Mouse (Mus musculus) cerebellum, adult (tissue): Measurements from ENCODE around the gene Tmem88.

Experiments
- ATAC-seq: cut with Nextera tagmentation; 2 replicates; pipeline ENCODE4 v1.9.2; 2017; ENCODE audit warnings: mild to moderate bottlenecking, moderate library complexity, mixed read lengths; ENCODE audit not compliant: insufficient number of reproducible peaks, low FRiP score, low TSS enrichment

The Tmem88 gene

DNA sequence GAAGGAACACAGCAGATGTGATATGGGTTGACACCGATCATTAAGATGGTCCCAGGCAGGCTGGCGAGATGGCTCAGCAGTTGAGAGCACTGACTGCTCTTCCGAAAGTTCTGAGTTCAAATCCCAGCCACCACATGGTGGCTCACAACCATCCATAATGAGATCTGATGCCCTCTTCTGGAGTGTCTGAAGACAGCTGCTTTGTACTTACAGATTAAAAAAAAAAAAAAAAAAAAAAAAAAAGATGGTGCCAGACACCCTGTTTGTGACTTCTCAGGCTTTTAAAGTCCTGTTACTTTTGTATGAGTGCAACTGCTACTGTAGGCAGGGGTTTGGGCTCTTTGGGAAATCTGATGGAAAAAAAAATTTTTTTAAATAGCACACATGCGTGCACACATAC, 9.4 kb downstream of the Tmem88 start:
- ATAC-seq = no peak

DNA sequence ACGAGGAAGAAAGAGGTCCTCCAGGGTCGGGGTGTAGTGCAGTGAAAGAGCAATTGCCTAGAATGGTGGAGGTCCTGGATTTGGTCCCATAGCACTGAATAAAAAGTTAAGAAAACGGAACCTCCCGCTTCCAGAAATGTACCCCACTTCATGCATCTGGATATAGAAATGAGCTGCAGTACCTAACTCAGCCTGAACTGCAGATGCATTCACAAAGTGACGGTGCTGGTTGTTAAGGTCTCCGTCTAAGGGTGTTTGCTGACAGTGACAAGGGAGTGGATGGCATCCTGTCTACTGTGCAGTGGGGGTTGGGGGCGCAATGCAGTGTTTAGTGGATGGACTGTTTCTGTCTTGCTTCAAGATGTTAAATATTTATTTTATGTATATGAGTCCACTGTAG, 11.3 kb downstream of the Tmem88 start:
- no peak for ATAC-seq

DNA sequence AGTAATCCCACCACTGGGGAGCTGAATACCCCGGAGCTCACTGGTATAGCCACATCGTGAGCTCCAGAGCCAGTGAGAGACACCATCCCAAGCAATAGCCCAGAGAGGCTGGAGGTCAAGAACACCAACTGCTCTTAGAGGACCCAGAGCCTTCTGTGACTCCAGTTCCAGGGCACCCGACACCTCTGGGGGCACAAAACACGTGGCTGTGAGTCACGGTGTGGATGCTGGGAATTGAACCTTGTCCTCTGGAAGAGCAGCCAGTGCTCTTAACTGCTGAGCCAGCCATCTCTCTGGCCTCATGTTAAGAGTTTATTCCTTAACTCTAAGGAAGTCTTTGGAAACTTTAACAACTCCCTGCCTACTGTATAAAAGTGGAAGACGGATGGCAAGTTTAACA, 13.1 kb downstream of the Tmem88 start:
- ATAC-seq = no peak

DNA sequence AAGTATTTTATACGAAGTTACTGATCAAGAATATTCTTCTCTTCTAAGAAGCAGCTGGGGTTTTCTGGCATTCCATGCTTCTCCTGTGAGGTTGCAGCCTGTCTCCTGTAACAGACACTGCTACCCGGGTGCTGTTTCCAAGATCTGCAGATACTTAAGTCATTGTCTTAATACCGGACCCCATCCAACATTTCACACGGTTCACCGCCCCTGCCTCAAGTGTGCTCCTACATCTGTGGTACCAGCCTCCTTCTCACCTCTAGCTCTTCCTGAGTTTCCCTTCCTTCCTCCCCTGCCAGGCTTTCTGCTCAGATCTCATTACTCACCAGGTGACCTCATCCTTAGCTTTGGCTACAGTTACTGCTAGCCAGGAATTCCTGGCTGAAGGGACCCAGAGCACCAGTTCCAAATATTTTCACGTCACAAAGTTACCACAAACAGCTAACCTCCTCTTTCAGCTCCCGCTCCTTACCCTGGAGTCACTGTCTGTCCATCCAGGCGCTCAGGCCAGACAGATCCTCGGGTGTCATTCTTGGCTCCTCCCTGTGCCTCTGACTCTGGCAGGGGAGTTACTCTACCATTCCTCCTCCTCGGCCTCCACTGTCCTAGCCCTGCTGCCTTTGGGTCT, 15.4 kb downstream of the Tmem88 start:
- ATAC-seq = no peak

DNA sequence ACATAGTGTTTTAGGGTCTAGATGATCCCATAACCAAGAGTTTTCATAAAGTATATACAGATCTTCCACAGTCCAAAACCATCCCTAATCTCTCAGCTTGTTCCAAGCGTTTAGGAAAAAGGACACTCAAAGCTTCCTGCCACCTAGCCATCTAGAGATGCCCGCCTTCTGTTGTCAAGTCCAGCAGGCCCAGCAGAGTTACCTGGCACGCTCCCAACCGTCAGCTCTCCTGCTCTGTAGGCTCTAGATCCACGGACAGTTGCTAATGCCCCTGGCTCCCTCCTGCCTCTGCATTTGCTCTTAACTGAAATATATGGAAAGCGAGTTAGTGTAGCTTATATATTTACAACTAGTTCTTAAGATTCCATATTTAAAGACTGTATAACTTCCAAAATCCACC, 16.7 kb downstream of the Tmem88 start:
- no peak for ATAC-seq

DNA sequence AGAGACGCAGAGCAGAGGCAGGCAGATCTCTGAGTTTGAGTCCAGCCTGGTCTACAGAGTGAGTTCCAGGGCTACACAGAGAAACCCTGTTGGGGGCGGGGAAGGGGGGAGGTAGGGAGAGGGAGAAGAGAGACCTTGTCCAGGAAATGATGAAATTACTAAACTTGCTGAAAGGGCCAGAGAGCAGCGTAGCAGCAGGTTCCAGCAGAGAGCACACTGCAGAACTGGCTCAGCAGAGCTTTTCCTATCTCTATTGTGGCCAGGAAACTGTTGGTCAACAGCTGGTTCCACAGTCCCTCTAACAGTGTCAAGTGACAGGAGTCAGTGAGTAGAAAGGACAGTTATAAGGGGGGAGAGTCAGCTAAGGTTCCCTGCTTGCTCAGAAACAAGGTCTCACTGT, 18.4 kb downstream of the Tmem88 start:
- ATAC-seq = no peak

DNA sequence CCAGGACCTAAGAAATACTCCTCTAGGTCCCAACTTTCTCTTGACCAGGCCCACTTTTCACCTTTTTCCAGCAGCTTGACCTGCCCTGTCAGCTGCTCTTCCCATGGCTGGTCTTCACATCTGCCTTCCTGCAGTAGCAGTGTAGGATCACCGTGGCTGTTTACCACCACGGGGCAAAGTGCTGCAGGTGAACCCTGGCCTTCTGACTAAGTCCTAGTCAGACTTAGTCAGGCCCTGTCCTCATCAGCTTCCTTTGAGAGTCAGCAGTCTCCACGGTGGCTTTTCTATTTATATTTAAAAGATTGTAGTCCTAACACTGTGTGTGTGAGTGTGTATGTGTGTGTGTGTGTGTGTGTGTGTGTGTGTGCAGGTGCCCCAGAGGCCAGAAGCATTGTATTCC, 20.3 kb downstream of the Tmem88 start:
- ATAC-seq = no peak

DNA sequence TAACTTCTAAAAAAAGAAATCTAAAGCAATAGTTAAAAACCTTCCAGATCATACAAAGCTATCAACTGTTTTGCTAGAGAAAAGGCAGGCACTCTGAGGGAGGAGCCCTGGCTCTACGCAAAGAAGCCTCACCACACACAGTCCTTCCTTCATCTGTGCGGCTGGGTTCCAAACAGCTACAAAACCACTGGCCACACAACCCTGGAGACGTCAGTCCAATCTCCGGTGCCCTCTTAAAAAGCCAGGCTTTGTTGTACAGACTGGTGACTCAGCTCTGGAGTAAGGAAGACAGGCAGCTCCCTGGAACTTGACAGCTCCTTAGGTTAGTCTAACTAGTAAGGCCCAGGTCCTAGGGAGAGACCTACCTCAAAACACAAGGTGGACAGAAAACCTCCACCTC, 22.4 kb downstream of the Tmem88 start:
- ATAC-seq = no peak

DNA sequence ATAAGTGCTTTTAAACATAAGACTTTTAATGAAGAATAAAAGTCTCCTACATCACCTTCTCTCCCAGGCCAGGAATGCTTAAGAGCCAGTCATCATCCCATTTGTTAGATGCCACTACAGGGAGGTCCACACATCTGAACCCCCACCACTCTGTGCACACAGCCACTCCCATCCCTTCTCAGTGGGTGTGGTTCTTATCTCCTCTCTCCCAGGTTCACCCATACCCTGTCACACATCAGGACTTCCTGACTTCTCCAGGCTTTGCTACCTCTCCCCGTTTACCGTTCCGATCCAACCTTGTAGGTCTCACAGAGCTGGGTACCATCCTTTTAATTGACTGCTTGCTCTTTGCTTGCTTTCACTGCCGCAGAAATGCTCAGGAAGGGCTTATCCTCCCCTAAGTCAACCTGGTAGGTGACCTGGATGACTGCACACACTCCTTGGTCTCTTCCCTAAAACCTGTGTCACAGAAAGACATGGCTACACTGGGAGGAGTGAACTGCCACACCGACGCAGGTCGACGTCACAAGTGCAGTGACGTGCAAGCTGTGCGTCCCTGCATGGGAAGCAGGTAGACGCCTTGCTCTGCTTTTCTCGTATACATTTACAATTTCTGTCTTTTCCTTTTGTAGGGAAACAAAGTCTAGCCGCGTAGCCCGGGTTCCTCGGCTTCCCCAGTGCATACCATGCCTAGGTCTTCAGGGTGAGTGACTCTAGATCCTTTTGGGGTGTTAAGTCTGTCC, 24.6 kb downstream of the Tmem88 start:
- ATAC-seq = no peak

DNA sequence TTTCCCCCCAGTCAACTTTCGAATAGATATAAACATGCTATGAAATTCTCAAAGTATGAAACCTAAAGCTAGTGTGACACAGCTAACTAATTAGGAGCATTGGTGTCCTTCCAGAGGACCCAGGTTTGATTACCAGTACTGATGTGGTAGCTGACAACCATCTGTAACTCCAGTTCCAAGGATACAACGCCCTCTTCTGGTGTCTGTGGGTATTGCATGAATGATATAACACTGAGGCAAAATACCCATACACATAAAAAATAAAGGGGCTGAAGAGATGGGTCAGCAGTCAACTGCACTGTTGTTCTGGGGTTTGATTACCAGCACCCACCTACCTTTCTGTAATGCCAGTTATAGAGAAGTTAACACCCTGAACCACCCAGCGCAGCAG, 25.3 kb downstream of the Tmem88 start:
- no peak for ATAC-seq

DNA sequence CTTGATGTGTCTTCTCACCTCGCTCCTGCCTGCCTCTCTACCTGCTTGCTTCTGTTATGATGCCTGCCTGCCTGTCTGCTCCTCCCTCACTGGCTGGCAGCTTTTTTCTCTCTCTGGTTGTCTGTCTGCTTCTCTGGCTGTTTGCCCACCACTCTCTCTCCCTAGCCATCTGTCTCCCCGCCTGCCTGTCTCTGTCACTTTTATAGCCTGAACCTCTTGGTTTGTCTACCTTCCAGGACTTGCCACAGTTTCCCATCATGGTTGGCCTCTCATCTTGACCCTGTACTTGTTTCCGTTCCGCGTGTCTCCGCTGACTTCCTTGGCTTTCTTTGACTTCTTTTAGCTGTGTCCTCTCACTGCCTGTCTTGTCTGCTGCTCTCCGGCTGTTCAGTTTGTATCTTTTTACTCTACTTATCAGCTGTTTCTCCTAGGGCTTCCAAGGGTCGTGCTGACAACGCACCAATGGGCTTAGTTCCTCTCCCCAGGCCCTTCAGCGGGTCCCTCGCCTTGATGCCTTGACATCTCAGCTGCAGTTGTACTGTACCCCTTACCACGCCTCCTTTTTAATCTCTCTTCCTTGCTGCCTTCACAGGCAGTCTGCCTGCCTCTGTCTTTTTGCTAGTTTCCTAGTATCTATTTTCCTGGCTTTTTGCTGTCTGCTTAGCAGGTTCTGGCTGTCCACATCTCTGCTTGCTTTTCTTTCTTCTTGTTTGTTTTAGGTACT, 25.8 kb downstream of the Tmem88 start:
- ATAC-seq = peak; percentile 76; the same call in 1 of the 2 replicates

DNA sequence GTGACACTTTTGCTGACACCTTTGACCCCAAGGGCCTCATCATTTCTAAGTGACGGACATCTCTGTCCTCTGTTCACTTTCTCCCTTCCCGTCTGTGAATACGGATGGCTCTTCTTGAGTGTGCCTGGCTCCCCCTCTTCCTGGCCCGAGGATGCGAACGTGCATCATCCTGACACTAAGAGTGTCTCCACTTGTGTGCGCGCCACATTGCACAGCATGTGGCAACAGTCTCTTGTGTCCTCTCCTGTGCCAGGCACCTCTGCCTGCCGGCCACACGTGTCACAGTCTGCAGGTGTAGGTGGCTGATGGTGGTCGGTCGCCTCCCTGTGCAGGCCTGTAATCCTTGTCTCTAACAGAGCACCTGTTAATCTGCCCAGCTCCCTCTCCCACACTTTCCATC, 26.4 kb downstream of the Tmem88 start:
- no peak for ATAC-seq

DNA sequence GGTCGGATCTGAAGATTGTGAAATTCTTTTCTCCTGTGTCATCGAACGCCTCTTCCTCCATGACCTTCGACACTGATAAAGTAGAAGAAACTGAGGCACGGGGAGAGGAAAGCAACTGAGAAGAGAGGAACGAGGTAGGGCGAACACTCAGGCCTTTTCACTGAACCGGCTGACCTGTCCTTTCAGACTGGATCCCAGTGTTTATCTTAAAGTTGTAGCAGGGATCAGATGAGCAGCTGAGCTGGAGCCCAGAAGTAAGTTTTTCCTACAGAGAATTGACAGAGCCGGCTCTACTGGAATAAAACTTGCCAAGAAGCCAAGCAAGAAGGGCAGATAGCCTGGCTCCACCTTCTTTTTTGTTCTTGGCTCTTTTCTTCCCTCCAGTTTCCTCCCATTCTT, 27.2 kb downstream of the Tmem88 start:
- ATAC-seq = no peak

DNA sequence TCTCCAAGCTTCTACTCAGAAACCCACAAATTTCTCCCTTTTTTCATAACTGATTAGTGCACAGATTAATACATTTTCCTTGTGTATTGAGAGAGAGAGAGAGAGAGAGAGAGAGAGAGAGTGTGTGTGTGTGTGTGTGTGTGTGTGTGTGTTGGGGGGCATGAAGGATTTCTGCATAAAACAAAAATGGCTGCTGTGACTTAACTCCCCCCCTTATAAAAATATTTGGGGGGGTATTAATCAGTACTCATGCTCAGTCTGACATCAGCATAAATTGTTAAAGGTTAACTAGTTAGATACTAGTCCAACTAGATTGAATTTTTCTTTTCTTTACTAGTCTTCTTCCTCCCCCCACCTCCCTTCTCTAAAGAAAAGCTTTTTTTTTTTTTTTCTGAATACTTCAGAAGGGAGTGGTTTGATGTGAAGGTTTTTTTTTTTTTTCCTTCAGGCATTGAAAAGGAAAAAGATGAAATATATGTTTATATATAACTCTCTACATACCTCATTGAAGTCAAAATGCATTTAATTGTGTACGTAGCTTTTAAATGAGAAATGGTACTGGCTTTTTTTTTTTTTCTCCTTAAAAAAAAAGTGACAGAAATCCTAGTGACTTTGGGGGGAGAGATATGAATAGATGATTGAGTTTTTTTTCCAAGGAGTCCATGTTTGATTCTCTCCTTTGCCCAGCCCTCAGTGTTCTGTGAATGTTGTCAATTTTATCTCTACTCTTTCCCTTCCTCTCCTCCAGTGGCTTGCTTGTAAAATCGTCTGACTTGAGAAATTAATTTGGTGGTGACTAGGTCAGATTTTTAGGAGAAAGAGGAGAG, 27.8 kb downstream of the Tmem88 start:
- ATAC-seq = no peak

DNA sequence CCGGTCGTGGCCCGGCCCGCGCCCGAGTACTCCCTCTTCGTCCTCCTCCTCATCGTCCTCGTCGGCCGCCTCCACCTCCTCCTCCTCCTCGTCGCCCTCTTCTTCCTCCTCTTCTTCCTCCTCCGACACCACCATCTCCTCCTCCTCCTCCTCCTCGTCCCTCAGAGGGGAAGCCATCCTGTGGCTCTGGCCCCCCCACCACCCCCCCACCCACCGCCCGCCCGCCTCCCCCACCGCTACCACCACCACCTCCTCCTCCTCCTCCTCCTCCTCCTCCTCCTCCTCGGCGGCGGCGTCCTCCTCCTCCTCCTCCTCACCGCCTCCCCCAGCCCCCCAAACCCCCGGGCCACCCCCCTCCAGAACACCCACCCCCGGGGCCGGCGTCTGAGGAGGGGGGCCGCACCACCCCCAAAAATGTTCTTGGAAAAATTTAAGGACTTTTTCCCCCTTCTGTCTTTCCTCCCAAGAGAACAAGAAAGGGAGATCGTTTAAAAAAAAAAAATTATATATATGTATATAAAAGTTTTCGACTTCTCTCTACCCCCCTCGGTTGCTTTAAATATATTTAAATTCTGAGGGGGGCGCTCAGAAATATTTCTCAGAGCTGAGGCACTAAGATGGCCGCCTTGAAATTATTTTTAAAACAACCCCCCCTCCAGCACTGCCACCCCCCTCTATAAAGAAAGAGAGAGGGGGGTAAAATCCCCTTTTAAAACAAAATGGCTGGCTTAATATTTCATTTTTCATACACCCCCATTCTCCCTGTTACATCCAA, 28.6 kb downstream of the Tmem88 start, which contains the start of gene Chd3:
Chd3 (minus strand) TSS at position 192 of the 775 bp plus-strand sequence.
- no peak for ATAC-seq

DNA sequence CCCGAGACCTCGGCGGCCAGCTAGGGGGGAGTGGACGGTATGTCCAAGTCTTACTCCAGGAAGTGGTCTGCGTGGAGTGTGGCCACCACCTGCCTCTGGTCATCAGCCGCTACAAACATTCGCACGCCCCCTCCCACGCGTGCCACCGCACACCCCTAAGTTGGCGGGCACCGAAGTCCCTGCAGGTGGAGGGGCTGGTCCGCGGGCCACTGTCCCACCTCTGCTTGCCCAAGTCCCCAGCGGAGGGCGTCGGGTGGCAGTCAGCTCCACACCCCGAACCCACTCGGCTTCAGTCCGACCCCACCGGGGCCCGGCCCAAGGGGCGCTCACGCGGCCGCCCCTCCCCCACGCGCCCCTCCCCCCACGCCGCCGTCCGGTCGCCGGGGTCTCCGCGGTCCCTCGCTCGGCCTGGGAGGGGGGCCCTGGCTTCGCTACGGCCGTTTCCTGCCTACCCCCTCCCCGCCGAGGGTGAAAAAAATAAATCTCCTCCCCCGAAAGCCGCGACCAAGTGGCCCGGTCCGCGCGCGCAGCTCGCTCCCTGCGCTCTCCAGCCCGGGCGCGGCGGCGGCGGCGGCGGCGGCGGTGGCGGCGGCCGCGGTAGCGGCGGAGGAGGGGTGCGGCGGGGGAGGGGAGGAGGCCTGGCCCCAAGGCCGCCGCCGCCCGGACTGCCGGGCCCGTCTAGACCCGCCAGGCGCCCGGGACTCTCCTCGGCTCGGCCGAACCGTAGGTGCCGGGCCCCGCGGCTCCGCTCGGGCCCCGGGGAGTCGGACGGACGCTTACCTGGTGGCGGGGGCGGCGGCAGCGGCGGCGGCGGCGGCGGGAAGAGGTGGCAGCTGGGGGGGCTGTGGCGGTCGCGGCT, 29.4 kb downstream of the Tmem88 start:
- ATAC-seq = no peak

DNA sequence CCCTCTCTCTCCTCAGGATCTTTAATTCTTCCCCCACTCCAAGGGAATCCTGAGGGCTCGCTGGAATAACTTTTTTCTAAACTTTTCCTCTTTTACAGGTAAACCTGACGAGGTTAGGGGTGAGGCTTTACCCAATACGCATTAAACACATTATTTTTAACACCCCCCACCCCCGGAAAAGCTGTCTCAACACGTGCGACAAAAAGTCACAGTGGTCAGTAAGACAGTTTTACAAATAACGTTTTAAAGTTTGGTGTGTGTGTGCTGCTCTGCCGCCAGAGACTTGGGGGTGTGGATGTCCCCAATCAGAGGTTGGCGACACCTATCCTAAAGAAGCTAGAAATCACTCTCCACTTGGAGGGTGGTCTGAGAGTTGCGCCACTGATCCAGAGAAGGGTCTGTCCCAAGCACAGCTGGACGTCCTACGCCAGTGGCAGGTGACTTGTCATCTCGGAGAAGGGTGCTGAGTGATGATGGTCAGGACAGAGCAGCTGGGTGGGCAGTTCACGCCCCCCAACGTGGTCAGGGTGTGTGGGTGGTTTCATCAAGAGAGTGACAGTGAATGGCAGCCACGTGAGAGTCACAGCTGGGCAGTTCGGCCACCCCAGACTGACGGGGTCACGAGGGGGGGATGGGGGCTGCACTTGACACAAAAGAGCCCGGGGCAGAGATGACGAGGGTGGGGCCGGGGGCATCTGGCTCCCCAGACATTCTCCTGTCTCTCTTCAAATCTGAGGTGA, 30.2 kb downstream of the Tmem88 start:
- no peak for ATAC-seq

DNA sequence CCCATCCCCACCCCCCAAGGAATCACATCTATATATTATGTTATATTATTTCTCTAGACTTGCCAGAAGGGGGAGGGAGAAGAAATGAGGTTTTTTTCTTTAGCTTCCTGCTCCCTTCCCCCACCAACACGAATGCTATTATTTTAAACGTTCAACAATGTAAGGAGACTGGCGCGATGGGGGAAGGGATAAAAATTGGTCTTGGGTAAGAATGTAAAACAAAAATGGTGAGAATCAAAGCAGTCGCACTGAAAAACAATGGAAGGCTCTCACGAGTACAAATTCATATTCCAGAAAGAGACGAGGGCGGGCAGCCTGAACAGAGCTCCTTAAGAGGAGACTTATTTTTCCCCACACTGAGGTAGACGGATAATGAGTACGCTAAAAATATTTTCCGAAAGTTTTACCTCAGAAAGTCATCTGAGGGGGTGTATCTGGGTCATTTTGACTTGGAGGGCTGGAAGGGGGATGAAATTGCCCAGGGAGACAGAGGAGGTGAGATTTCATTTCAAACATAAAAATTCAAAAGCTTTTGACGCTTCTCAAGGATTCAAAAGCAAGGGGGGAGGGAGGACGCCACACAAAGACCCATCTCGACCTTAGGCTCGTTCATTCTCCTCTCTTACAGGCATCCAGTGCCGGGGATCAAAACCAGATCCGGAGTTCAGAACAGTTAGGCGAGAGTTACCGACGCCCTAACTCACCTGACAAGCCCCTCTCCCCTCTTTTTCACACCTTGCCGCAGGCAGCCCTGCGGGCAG, 31.0 kb downstream of the Tmem88 start:
- ATAC-seq = no peak
